Mouse (Mus musculus): ENCODE data around the gene Tagln2.
A peak's percentile ranks its signal among the peaks of the same experiment; 100 is the strongest.

The Tagln2 gene

GRCm38 (mm10) chr1:172530544-172531220 is 30.8 kb downstream of the Tagln2 start:
- DNase-seq: no peak

GRCm38 (mm10) chr1:172532551-172532950 is 32.7 kb downstream of the Tagln2 start:
- DNase-seq: peak; percentile 78

DNA sequence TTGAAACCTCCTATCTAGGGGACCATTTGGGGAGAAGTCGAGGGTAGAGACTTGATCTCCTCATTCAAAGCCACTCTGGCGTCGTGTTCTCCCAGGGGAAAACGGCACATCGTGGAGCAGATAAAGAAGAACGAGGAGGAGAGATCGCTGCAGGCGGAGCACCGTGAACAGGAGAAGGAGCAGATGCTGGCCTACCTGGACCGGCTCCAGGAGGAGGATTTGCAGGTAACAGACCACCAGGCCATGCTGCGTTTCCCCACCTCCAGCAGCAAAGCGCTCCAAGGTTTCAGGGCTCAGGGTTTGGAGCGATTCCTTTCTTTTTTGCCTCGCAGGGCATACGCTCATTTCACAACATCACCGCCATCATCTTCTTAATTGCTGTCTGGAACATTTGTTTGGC is 35.3 kb downstream of the Tagln2 start:
- DNase-seq: no peak

GRCm38 (mm10) chr1:172539827-172540226 is 40.0 kb downstream of the Tagln2 start:
- no peak for DNase-seq

- DNase-seq: no peak
Observed at GRCm38 (mm10) chr1:172540283-172540820, 40.5 kb downstream of the Tagln2 start.

- DNase-seq: no peak
Observed at GRCm38 (mm10) chr1:172546062-172546461, 46.2 kb downstream of the Tagln2 start.

DNA sequence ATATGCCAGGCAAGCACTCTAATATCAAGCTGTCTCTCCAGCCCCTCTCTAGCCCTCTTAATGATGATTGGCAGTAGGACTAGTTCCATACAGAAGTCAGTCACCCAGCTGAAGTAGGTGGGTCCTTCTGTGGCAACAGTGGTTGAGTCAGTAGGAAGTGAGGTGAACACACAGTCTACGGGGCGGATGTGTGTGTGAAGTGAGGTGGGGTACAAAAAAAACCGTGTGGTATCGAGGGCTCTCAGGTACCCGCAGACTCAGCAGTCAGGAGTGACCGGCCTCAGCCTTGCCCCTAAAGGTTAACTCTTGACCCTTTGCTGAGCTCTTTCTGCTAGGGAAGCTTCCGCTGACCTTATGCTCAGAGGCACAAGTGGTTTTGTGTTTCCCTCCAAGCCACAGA is 48.7 kb downstream of the Tagln2 start:
- no peak for DNase-seq

- DNase-seq: no peak
Observed at GRCm38 (mm10) chr1:172549314-172549713, 49.5 kb downstream of the Tagln2 start.

- no peak for DNase-seq
Observed at GRCm38 (mm10) chr1:172549717-172550116, 49.9 kb downstream of the Tagln2 start.

- DNase-seq: no peak
Observed at GRCm38 (mm10) chr1:172550551-172550951, 50.7 kb downstream of the Tagln2 start.

- DNase-seq: no peak
Observed at GRCm38 (mm10) chr1:172551009-172551408, 51.2 kb downstream of the Tagln2 start.

DNA sequence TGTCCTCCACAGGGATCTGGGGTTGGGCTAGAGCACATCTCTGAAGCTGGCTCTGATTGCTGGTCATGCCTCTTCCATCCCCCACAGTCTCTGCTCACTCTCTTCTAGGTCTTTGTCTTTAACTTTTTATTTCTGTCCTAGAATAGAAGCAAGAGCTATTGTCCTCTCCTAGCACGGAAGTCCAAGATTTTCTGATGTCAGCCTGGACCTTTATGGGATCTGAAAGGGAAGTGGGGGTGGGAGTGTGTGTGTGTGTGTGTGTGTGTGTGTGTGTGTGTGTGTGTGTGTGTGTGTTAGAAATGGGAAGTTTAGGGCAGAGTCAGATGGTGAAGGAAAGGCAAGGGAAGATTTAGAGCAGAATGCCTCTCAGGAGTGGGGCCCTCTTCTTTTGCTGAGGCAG is 52.8 kb downstream of the Tagln2 start:
- no peak for DNase-seq

DNA sequence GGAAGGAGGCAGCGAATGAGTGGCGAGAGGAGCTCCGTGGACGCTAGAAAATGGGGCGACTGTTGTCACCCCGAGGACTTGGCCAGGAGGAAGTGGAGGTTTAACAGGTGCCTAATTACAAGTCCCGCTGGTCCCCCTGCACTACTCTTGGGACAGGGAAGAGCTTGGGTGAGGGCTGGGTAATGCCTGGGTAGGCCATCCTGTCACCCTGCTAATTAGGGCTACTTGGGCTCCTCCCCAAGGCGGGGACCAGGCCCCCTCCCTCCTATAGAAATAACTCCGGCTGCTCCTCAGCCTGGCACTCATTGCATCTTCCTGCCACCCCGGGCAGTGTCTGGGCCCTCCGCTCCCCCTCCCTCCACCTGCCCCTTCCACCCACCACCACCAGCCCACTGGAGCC is 55.8 kb downstream of the Tagln2 start, which contains the start of gene Vsig8:
Vsig8 (plus strand) TSS at position 301 of the 400 bp plus-strand sequence.
- DNase-seq: no peak

Measured in cerebellum, adult 9-10 months (tissue).